Mouse (Mus musculus) embryonic facial prominence, embryonic 12.5 days (tissue): ENCODE results near the gene Stk11. TPM values are rescaled to one million over a fixed set of nuclear protein-coding genes. Genes with fewer than 3 reads are reported as not detected.
A peak's percentile ranks its signal among the peaks of the same experiment; 100 is the strongest.

Source experiments
- ATAC-seq: fragments of 200-750 bp; cut with Nextera tagmentation; 2 replicates; pipeline ENCODE4 v1.8.0; 2017; ENCODE audit not compliant: insufficient number of reproducible peaks, insufficient read depth, low FRiP score, low TSS enrichment
- H3K27ac ChIP-seq: fragments of 300-500 bp; sonication (generic); 2 replicates; pipeline ENCODE4 v1.5.1; 2016; ENCODE audit warnings: mild to moderate bottlenecking
- H3K27me3 ChIP-seq: fragments of 300-500 bp; sonication (generic); 2 replicates; pipeline ENCODE4 v1.6.1; 2016; ENCODE audit warnings: mild to moderate bottlenecking, moderate library complexity
- H3K36me3 ChIP-seq: fragments of 300-500 bp; sonication (generic); 2 replicates; pipeline ENCODE4 v1.6.1; 2016; ENCODE audit warnings: mild to moderate bottlenecking
- H3K4me1 ChIP-seq: fragments of 300-500 bp; sonication (generic); 2 replicates; pipeline ENCODE4 v1.6.1; 2016
- H3K4me2 ChIP-seq: fragments of 300-500 bp; sonication (generic); replicated peaks from 2 replicates; pipeline ENCODE4 v1.6.1; 2016; ENCODE audit warnings: mild to moderate bottlenecking, moderate library complexity
- H3K4me3 ChIP-seq: fragments of 300-500 bp; sonication (generic); 2 replicates; pipeline ENCODE4 v1.5.1; 2016; ENCODE audit warnings: mild to moderate bottlenecking
- H3K9ac ChIP-seq: fragments of 300-500 bp; sonication (generic); 2 replicates; pipeline ENCODE4 v1.6.1; 2016; ENCODE audit warnings: mild to moderate bottlenecking, moderate library complexity
- H3K9me3 ChIP-seq: fragments of 300-500 bp; sonication (generic); 2 replicates; pipeline ENCODE4 v1.6.1; 2016; ENCODE audit warnings: mild to moderate bottlenecking, moderate library complexity
- WGBS: fragments of 180-500 bp; shearing (Covaris S2); methylation state at CpG from one replicate; pipeline ENCODE4 v1.1.7; 2016; 5-methylcytosine and 5-hydroxymethylcytosine counted together
- polyA plus RNA-seq: library from polyadenylated mRNA; unstranded; fragments of >200 nt; fragmentation: Nextera tagmentation; extraction: Ambion mirVana; gene quantifications from 2 replicates; pipeline ENCODE4 v1.2.1, GENCODE M21; 2016

Gene Stk11
- polyA plus RNA-seq, 1 experiment from 2014 or later, result 17.2 TPM

- Histone ChIP-seq H3K27me3 (no peaks in the 10 kb centered on the region), H3K4me2 (no peak overlapping the region)
Measured at GRCm38 (mm10) chr10:80098630-80099029, 17.0 kb upstream of the Stk11 start.

GRCm38 (mm10) chr10:80100982-80101381, 14.6 kb upstream of the Stk11 start:
- Histone ChIP-seq H3K4me1 (peaks cover 28% of the 10 kb centered on the region), H3K4me3 (0 out of 2 replicates have a peak overlapping the region, but pooled peaks have one; percentile 83), H3K9ac (no peak overlapping the region)

More at GRCm38 (mm10) chr10:80098630-80099029, 17.0 kb upstream of the Stk11 start:
- Histone ChIP-seq H3K9ac (no peak overlapping the region), H3K36me3 (no peaks in the 10 kb centered on the region), H3K4me3 (no peak overlapping the region), H3K27ac (no peak overlapping the region), H3K9me3 (no peaks in the 10 kb centered on the region), H3K4me1 (peaks cover 28% of the 10 kb centered on the region)
- ATAC-seq, result no peak
- WGBS, result 92% methylated on average over 5 of the region's 5 CpGs

GRCm38 (mm10) chr10:80102216-80102915, 13.2 kb upstream of the Stk11 start:
- WGBS, result 1% methylated on average over 52 of the region's 59 CpGs
- peaks cover 22% of the 10 kb centered on the region for H3K4me1 ChIP-seq

More at GRCm38 (mm10) chr10:80100982-80101381, 14.6 kb upstream of the Stk11 start:
- ATAC-seq, result no peak
- H3K36me3 ChIP-seq, result no peaks in the 10 kb centered on the region
- no peaks in the 10 kb centered on the region for H3K27me3 ChIP-seq
- peak overlapping the region; percentile 88 for H3K4me2 ChIP-seq
- 61% methylated on average over 11 of the region's 11 CpGs for WGBS
- H3K27ac ChIP-seq, result no peak overlapping the region
- H3K9me3 ChIP-seq, result no peaks in the 10 kb centered on the region

GRCm38 (mm10) chr10:80103032-80103431, 12.6 kb upstream of the Stk11 start:
- peak overlapping the region; percentile 88 for H3K4me2 ChIP-seq
- H3K4me1 ChIP-seq, result peaks cover 16% of the 10 kb centered on the region
- no peak overlapping the region for H3K4me3 ChIP-seq
- no peaks in the 10 kb centered on the region for H3K9me3 ChIP-seq
- H3K36me3 ChIP-seq, result no peaks in the 10 kb centered on the region
- peak overlapping the region; percentile 54; the same call in 1 of the 2 replicates for H3K27ac ChIP-seq
- no peak overlapping the region for H3K9ac ChIP-seq
- no peak for ATAC-seq
- H3K27me3 ChIP-seq, result no peaks in the 10 kb centered on the region
- WGBS, result 80% methylated on average over 2 of the region's 2 CpGs

More at GRCm38 (mm10) chr10:80102216-80102915, 13.2 kb upstream of the Stk11 start:
- H3K27me3 ChIP-seq, result no peaks in the 10 kb centered on the region
- no peaks in the 10 kb centered on the region for H3K9me3 ChIP-seq
- H3K4me2 ChIP-seq, result peak overlapping the region; percentile 88
- peak overlapping the region; percentile 54; the same call in 1 of the 2 replicates for H3K27ac ChIP-seq
- H3K9ac ChIP-seq, result peak overlapping the region; percentile 79
- no peaks in the 10 kb centered on the region for H3K36me3 ChIP-seq
- H3K4me3 ChIP-seq, result peak overlapping the region; percentile 83
- ATAC-seq, result peak; percentile 81

GRCm38 (mm10) chr10:80104181-80104580, 11.4 kb upstream of the Stk11 start:
- H3K36me3 ChIP-seq, result no peaks in the 10 kb centered on the region
- no peak overlapping the region for H3K4me3 ChIP-seq
- H3K9ac ChIP-seq, result no peak overlapping the region
- 74% methylated on average over 3 of the region's 3 CpGs for WGBS
- peaks cover 16% of the 10 kb centered on the region for H3K4me1 ChIP-seq
- no peaks in the 10 kb centered on the region for H3K9me3 ChIP-seq
- H3K27me3 ChIP-seq, result no peaks in the 10 kb centered on the region
- no peak overlapping the region for H3K27ac ChIP-seq
- no peak for ATAC-seq
- no peak overlapping the region for H3K4me2 ChIP-seq

- Histone ChIP-seq H3K4me3 (no peak within 1 kb of the TSS), H3K9ac (peak within 1 kb of the TSS; percentile 19; the same call in 1 of the 2 replicates), H3K27ac (0 out of 2 replicates have a peak within 1 kb of the TSS, but pooled peaks have one; percentile 30), H3K27me3 (no peaks in the 10 kb centered on the region), H3K36me3 (no peaks in the 10 kb centered on the region), H3K9me3 (no peaks in the 10 kb centered on the region), H3K4me2 (no peak within 1 kb of the TSS), H3K4me1 (peaks cover 14% of the 10 kb centered on the region)
- WGBS, result 62% methylated on average over 5 of the region's 5 CpGs
- ATAC-seq, result no peak
Measured at GRCm38 (mm10) chr10:80105460-80105859, 10.1 kb upstream of the Stk11 start, which contains the start of gene Sbno2. Gene Sbno2 (minus strand): TSS chr10:80105571.

GRCm38 (mm10) chr10:80105926-80106325, 9.7 kb upstream of the Stk11 start:
- H3K9ac ChIP-seq, result peak overlapping the region; percentile 19; the same call in 1 of the 2 replicates

GRCm38 (mm10) chr10:80107678-80108077, 7.9 kb upstream of the Stk11 start:
- Histone ChIP-seq H3K27ac (no peak overlapping the region), H3K4me3 (no peak overlapping the region), H3K9me3 (no peaks in the 10 kb centered on the region), H3K4me1 (0 out of 2 replicates have a peak, but pooled peaks cover 3% of the 10 kb centered on the region), H3K9ac (no peak overlapping the region), H3K4me2 (no peak overlapping the region), H3K36me3 (no peaks in the 10 kb centered on the region), H3K27me3 (no peaks in the 10 kb centered on the region)
- ATAC-seq, result no peak
- WGBS, result 61% methylated on average over 6 of the region's 6 CpGs

More at GRCm38 (mm10) chr10:80105926-80106325, 9.7 kb upstream of the Stk11 start:
- WGBS, result 63% methylated on average over 5 of the region's 5 CpGs
- Histone ChIP-seq H3K27me3 (no peaks in the 10 kb centered on the region), H3K36me3 (no peaks in the 10 kb centered on the region), H3K4me3 (no peak overlapping the region), H3K4me2 (no peak overlapping the region), H3K4me1 (peaks cover 13% of the 10 kb centered on the region), H3K27ac (0 out of 2 replicates have a peak overlapping the region, but pooled peaks have one; percentile 30), H3K9me3 (no peaks in the 10 kb centered on the region)
- no peak for ATAC-seq

GRCm38 (mm10) chr10:80114341-80115284, 990 bp upstream of the Stk11 start:
- Histone ChIP-seq H3K27me3 (no peaks in the 10 kb centered on the region), H3K4me2 (peak overlapping the region; percentile 92), H3K4me1 (peaks cover 31% of the 10 kb centered on the region), H3K27ac (peak overlapping the region; percentile 59), H3K4me3 (peak overlapping the region; percentile 67), H3K9me3 (no peaks in the 10 kb centered on the region), H3K36me3 (peaks cover 18% of the 10 kb centered on the region), H3K9ac (peak overlapping the region; percentile 86)
- WGBS, result 2% methylated on average over 27 of the region's 27 CpGs
- peak; percentile 68 for ATAC-seq

GRCm38 (mm10) chr10:80115944-80116335, 337 bp downstream of the Stk11 start:
- no peak for ATAC-seq
- WGBS, result under 1% methylated on average over 63 of the region's 63 CpGs
- peaks cover 33% of the 10 kb centered on the region for H3K4me1 ChIP-seq

GRCm38 (mm10) chr10:80116563-80116926, 942 bp downstream of the Stk11 start:
- under 1% methylated on average over 27 of the region's 27 CpGs for WGBS
- H3K27me3 ChIP-seq, result no peaks in the 10 kb centered on the region
- H3K36me3 ChIP-seq, result peaks cover 35% of the 10 kb centered on the region
- peak overlapping the region; percentile 67 for H3K4me3 ChIP-seq
- peaks cover 33% of the 10 kb centered on the region for H3K4me1 ChIP-seq
- H3K9ac ChIP-seq, result peak overlapping the region; percentile 86
- peak overlapping the region; percentile 54 for H3K27ac ChIP-seq
- H3K9me3 ChIP-seq, result no peaks in the 10 kb centered on the region
- no peak for ATAC-seq
- peak overlapping the region; percentile 92 for H3K4me2 ChIP-seq

More at GRCm38 (mm10) chr10:80115944-80116335, 337 bp downstream of the Stk11 start:
- no peaks in the 10 kb centered on the region for H3K9me3 ChIP-seq
- no peaks in the 10 kb centered on the region for H3K27me3 ChIP-seq
- peaks cover 30% of the 10 kb centered on the region for H3K36me3 ChIP-seq
- peak overlapping the region; percentile 92 for H3K4me2 ChIP-seq
- peak overlapping the region; percentile 83 for H3K27ac ChIP-seq
- H3K9ac ChIP-seq, result peak overlapping the region; percentile 86
- peak overlapping the region; percentile 67 for H3K4me3 ChIP-seq
